Mouse (Mus musculus) cerebral cortex, adult 2 months (tissue): Measurements from ENCODE around the gene Map3k7cl.

Experiments
- WGBS: fragments of 180-500 bp; shearing (Covaris S2); methylation state at CpG from one replicate; pipeline ENCODE4 v1.1.7; 2018; 5-methylcytosine and 5-hydroxymethylcytosine counted together

Gene Map3k7cl

GRCm38 (mm10) chr16:87552907-87553691 lies at the start of gene Map3k7cl:
Gene Map3k7cl, plus strand, starts transcription at chr16:87553330.
- 68% methylated on average over 24 of the region's 24 CpGs for whole genome bisulfite sequencing

- WGBS: 49% methylated on average over 5 of the region's 5 CpGs
These were observed 41.4 kb upstream of the Map3k7cl start for GRCm38 (mm10) chr16:87511706-87512105.

GRCm38 (mm10) chr16:87512331-87512730 lies 40.8 kb upstream of the Map3k7cl start:
- 95% methylated on average over 14 of the region's 14 CpGs for WGBS

GRCm38 (mm10) chr16:87524228-87524627 lies 28.9 kb upstream of the Map3k7cl start:
- 90% methylated on average over 5 of the region's 5 CpGs for WGBS

GRCm38 (mm10) chr16:87527553-87528249 lies 25.4 kb upstream of the Map3k7cl start:
- WGBS: 80% methylated on average over 8 of the region's 8 CpGs

GRCm38 (mm10) chr16:87528755-87529154 lies 24.4 kb upstream of the Map3k7cl start:
- WGBS: 83% methylated on average over 10 of the region's 10 CpGs

- WGBS: 57% methylated on average over 2 of the region's 2 CpGs
These were observed 4.8 kb upstream of the Map3k7cl start for GRCm38 (mm10) chr16:87548348-87548747.

GRCm38 (mm10) chr16:87556320-87556719 lies 3.2 kb downstream of the Map3k7cl start:
- 72% methylated on average over 8 of the region's 8 CpGs for WGBS

GRCm38 (mm10) chr16:87561501-87561900 lies 8.4 kb downstream of the Map3k7cl start:
- 88% methylated on average over 4 of the region's 4 CpGs for WGBS

- 47% methylated on average over 6 of the region's 6 CpGs for WGBS
These were observed 10.4 kb downstream of the Map3k7cl start for GRCm38 (mm10) chr16:87563524-87563923.

GRCm38 (mm10) chr16:87564564-87564963 lies 11.4 kb downstream of the Map3k7cl start:
- 91% methylated on average over 3 of the region's 3 CpGs for WGBS

GRCm38 (mm10) chr16:87567572-87567971 lies 14.4 kb downstream of the Map3k7cl start:
- 21% methylated on average over 13 of the region's 13 CpGs for WGBS

GRCm38 (mm10) chr16:87568241-87568640 lies 15.1 kb downstream of the Map3k7cl start:
- 56% methylated on average over 7 of the region's 7 CpGs for WGBS

GRCm38 (mm10) chr16:87569576-87570105 lies 16.5 kb downstream of the Map3k7cl start:
- WGBS: 63% methylated on average over 7 of the region's 7 CpGs

- WGBS: 87% methylated on average over 7 of the region's 7 CpGs
These were observed 17.2 kb downstream of the Map3k7cl start for GRCm38 (mm10) chr16:87570334-87570733.

- WGBS: 87% methylated on average over 5 of the region's 5 CpGs
These were observed 20.3 kb downstream of the Map3k7cl start for GRCm38 (mm10) chr16:87573409-87573808.

GRCm38 (mm10) chr16:87574160-87574559 lies 21.0 kb downstream of the Map3k7cl start:
- WGBS: 49% methylated on average over 5 of the region's 5 CpGs

- WGBS: 66% methylated on average over 10 of the region's 10 CpGs
These were observed 22.5 kb downstream of the Map3k7cl start for GRCm38 (mm10) chr16:87575600-87575999.

GRCm38 (mm10) chr16:87578881-87579280 lies 25.8 kb downstream of the Map3k7cl start:
- 85% methylated on average over 7 of the region's 7 CpGs for WGBS

GRCm38 (mm10) chr16:87579462-87579861 lies 26.3 kb downstream of the Map3k7cl start:
- WGBS: 52% methylated on average over 14 of the region's 14 CpGs

GRCm38 (mm10) chr16:87582776-87583175 lies 29.6 kb downstream of the Map3k7cl start:
- 90% methylated on average over 6 of the region's 6 CpGs for WGBS

GRCm38 (mm10) chr16:87584618-87585017 lies 31.5 kb downstream of the Map3k7cl start:
- WGBS: 74% methylated on average over 7 of the region's 7 CpGs
